Mouse (Mus musculus) liver, postnatal 0 days (tissue): ENCODE measurements around the gene Zdhhc19.

Experiments used
- CTCF ChIP-seq: sonication (generic); IDR thresholded peaks from 2 replicates; pipeline ENCODE4 v1.5.1; 2016; ENCODE audit warnings: antibody characterized with exemption, low read depth
- EP300 ChIP-seq: IDR thresholded peaks from 2 replicates; pipeline ENCODE4 v1.6.1; 2016; ENCODE audit warnings: antibody characterized with exemption, low read depth, mild to moderate bottlenecking

DNA sequence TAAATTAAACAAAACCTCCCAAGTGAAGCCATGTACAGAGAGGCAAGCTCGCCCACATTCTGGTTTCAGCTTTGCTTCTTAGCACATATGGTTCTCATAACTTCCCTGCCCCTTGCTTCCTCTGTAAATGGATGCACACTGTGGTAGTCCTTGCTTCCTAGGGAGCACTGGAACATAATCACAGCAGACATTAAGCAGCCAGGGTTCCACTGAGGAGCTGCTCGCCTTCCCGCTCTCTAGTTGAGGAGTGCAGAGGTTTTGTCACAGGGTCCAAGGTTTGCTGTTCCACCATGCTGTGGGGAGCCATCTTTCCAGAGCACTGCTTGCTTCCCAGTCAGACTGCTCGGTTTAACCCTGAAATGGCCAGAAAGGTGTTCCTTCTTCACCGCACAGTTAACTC, 41.4 kb upstream of the Zdhhc19 start:
- TF ChIP-seq CTCF (no peak), EP300 (no peak)
